Mouse (Mus musculus): Measurements from ENCODE around the gene Clip2. TPM values are rescaled to one million over a fixed set of nuclear protein-coding genes. Genes with fewer than 3 reads are reported as not detected.

The Clip2 gene
- polyA plus RNA-seq, 1 experiment = 14.2 TPM

GRCm38 (mm10) chr5:134521131-134521530 is 31.1 kb downstream of the Clip2 start:
- no peaks in the 10 kb centered on the region for H3K27me3 ChIP-seq (ENCODE audit: control insufficient read depth, insufficient read depth, insufficient read length)
- H3K79me2 ChIP-seq (ENCODE audit: control insufficient read depth, insufficient read depth) = no peaks in the 10 kb centered on the region
- no peaks in the 10 kb centered on the region for H3K36me3 ChIP-seq (ENCODE audit: control insufficient read depth, insufficient read depth)
- no peak for TF ChIP-seq E2F4 (IDR thresholded peaks at IDR 0.05; ENCODE audit: insufficient read depth)
- no peak for TF ChIP-seq TCF12 (IDR thresholded peaks at IDR 0.05; ENCODE audit: insufficient read depth, poor library complexity, severe bottlenecking)
- no peak for TF ChIP-seq MYOG (IDR thresholded peaks at IDR 0.05; ENCODE audit: control insufficient read depth in 1 of 3, insufficient read depth in 1 of 3, insufficient read length in 2 of 3, low read depth in 2 of 3)
- TF ChIP-seq USF1 (IDR thresholded peaks at IDR 0.05; ENCODE audit: low read depth) = no peak
- TF ChIP-seq CEBPB (IDR thresholded peaks at IDR 0.05; ENCODE audit: insufficient read depth, poor library complexity, severe bottlenecking) = no peak
- TF ChIP-seq SRF (IDR thresholded peaks at IDR 0.05; ENCODE audit: control insufficient read depth, insufficient read length, low read depth) = no peak
- no peak for TF ChIP-seq POLR2A (IDR thresholded peaks at IDR 0.05; ENCODE audit: insufficient read length, low read depth)
- no peak for TF ChIP-seq REST (IDR thresholded peaks at IDR 0.05; ENCODE audit: insufficient read depth, insufficient read length)
- TF ChIP-seq TCF3 (IDR thresholded peaks at IDR 0.05; ENCODE audit: insufficient read length, low read depth) = no peak
- no peak for TF ChIP-seq POLR2AphosphoS2 (IDR thresholded peaks at IDR 0.05; ENCODE audit: insufficient read length, low read depth)
- no peak for TF ChIP-seq MAX (IDR thresholded peaks at IDR 0.05; ENCODE audit: low read depth)
- no peak for TF ChIP-seq MYOD1 (IDR thresholded peaks at IDR 0.05; ENCODE audit: control insufficient read depth in 1 of 3, insufficient read length in 2 of 3, low read depth in 2 of 3)
- H3ac ChIP-seq (ENCODE audit: control insufficient read depth, insufficient read length) = no peak overlapping the region
- no peak overlapping the region for H3K4me2 ChIP-seq (ENCODE audit: low read depth)
- no peak overlapping the region for H3K4me3 ChIP-seq

GRCm38 (mm10) chr5:134520120-134520519 is 32.1 kb downstream of the Clip2 start:
- Histone ChIP-seq H3K79me2 (ENCODE audit: control insufficient read depth, insufficient read depth) (no peaks in the 10 kb centered on the region), H3ac (ENCODE audit: control insufficient read depth, insufficient read length) (no peak overlapping the region), H3K36me3 (ENCODE audit: control insufficient read depth, insufficient read depth) (no peaks in the 10 kb centered on the region), H3K4me2 (ENCODE audit: low read depth) (no peak overlapping the region), H3K4me3 (no peak overlapping the region), H3K27me3 (ENCODE audit: control insufficient read depth, insufficient read depth, insufficient read length) (no peaks in the 10 kb centered on the region)
- TF ChIP-seq MYOG (IDR thresholded peaks at IDR 0.05; ENCODE audit: control insufficient read depth in 1 of 3, insufficient read depth in 1 of 3, insufficient read length in 2 of 3, low read depth in 2 of 3) (no peak), POLR2A (IDR thresholded peaks at IDR 0.05; ENCODE audit: insufficient read length, low read depth) (no peak), POLR2AphosphoS2 (IDR thresholded peaks at IDR 0.05; ENCODE audit: insufficient read length, low read depth) (no peak), TCF12 (IDR thresholded peaks at IDR 0.05; ENCODE audit: insufficient read depth, poor library complexity, severe bottlenecking) (no peak), TCF3 (IDR thresholded peaks at IDR 0.05; ENCODE audit: insufficient read length, low read depth) (no peak), CEBPB (IDR thresholded peaks at IDR 0.05; ENCODE audit: insufficient read depth, poor library complexity, severe bottlenecking) (no peak), MAX (IDR thresholded peaks at IDR 0.05; ENCODE audit: low read depth) (no peak), MYOD1 (IDR thresholded peaks at IDR 0.05; ENCODE audit: control insufficient read depth in 1 of 3, insufficient read length in 2 of 3, low read depth in 2 of 3) (no peak), E2F4 (IDR thresholded peaks at IDR 0.05; ENCODE audit: insufficient read depth) (no peak), REST (IDR thresholded peaks at IDR 0.05; ENCODE audit: insufficient read depth, insufficient read length) (no peak), USF1 (IDR thresholded peaks at IDR 0.05; ENCODE audit: low read depth) (no peak), SRF (IDR thresholded peaks at IDR 0.05; ENCODE audit: control insufficient read depth, insufficient read length, low read depth) (no peak)

GRCm38 (mm10) chr5:134519471-134519870 is 32.8 kb downstream of the Clip2 start:
- TF ChIP-seq POLR2AphosphoS2 (IDR thresholded peaks at IDR 0.05; ENCODE audit: insufficient read length, low read depth) = no peak
- TF ChIP-seq MYOG (IDR thresholded peaks at IDR 0.05; ENCODE audit: control insufficient read depth in 1 of 3, insufficient read depth in 1 of 3, insufficient read length in 2 of 3, low read depth in 2 of 3) = no peak
- TF ChIP-seq MYOD1 (IDR thresholded peaks at IDR 0.05; ENCODE audit: control insufficient read depth in 1 of 3, insufficient read length in 2 of 3, low read depth in 2 of 3) = no peak
- no peak for TF ChIP-seq MAX (IDR thresholded peaks at IDR 0.05; ENCODE audit: low read depth)
- no peak for TF ChIP-seq POLR2A (IDR thresholded peaks at IDR 0.05; ENCODE audit: insufficient read length, low read depth)
- TF ChIP-seq TCF3 (IDR thresholded peaks at IDR 0.05; ENCODE audit: insufficient read length, low read depth) = no peak
- TF ChIP-seq E2F4 (IDR thresholded peaks at IDR 0.05; ENCODE audit: insufficient read depth) = no peak
- TF ChIP-seq TCF12 (IDR thresholded peaks at IDR 0.05; ENCODE audit: insufficient read depth, poor library complexity, severe bottlenecking) = no peak
- no peak for TF ChIP-seq REST (IDR thresholded peaks at IDR 0.05; ENCODE audit: insufficient read depth, insufficient read length)
- TF ChIP-seq USF1 (IDR thresholded peaks at IDR 0.05; ENCODE audit: low read depth) = no peak
- no peak for TF ChIP-seq CEBPB (IDR thresholded peaks at IDR 0.05; ENCODE audit: insufficient read depth, poor library complexity, severe bottlenecking)
- TF ChIP-seq SRF (IDR thresholded peaks at IDR 0.05; ENCODE audit: control insufficient read depth, insufficient read length, low read depth) = no peak
- Histone ChIP-seq H3ac (ENCODE audit: control insufficient read depth, insufficient read length) (no peak overlapping the region), H3K4me2 (ENCODE audit: low read depth) (no peak overlapping the region), H3K79me2 (ENCODE audit: control insufficient read depth, insufficient read depth) (no peaks in the 10 kb centered on the region), H3K36me3 (ENCODE audit: control insufficient read depth, insufficient read depth) (peaks cover 3% of the 10 kb centered on the region), H3K27me3 (ENCODE audit: control insufficient read depth, insufficient read depth, insufficient read length) (no peaks in the 10 kb centered on the region), H3K4me3 (no peak overlapping the region)

- Histone ChIP-seq H3K4me2 (ENCODE audit: low read depth) (no peak overlapping the region), H3K27me3 (ENCODE audit: control insufficient read depth, insufficient read depth, insufficient read length) (no peaks in the 10 kb centered on the region), H3K36me3 (ENCODE audit: control insufficient read depth, insufficient read depth) (peaks cover 4% of the 10 kb centered on the region), H3K79me2 (ENCODE audit: control insufficient read depth, insufficient read depth) (no peaks in the 10 kb centered on the region), H3ac (ENCODE audit: control insufficient read depth, insufficient read length) (no peak overlapping the region), H3K4me3 (no peak overlapping the region)
- no peak for TF ChIP-seq CEBPB (IDR thresholded peaks at IDR 0.05; ENCODE audit: insufficient read depth, poor library complexity, severe bottlenecking)
- TF ChIP-seq USF1 (IDR thresholded peaks at IDR 0.05; ENCODE audit: low read depth) = no peak
- no peak for TF ChIP-seq MYOG (IDR thresholded peaks at IDR 0.05; ENCODE audit: control insufficient read depth in 1 of 3, insufficient read depth in 1 of 3, insufficient read length in 2 of 3, low read depth in 2 of 3)
- no peak for TF ChIP-seq MAX (IDR thresholded peaks at IDR 0.05; ENCODE audit: low read depth)
- no peak for TF ChIP-seq REST (IDR thresholded peaks at IDR 0.05; ENCODE audit: insufficient read depth, insufficient read length)
- TF ChIP-seq POLR2AphosphoS2 (IDR thresholded peaks at IDR 0.05; ENCODE audit: insufficient read length, low read depth) = no peak
- TF ChIP-seq TCF3 (IDR thresholded peaks at IDR 0.05; ENCODE audit: insufficient read length, low read depth) = no peak
- TF ChIP-seq MYOD1 (IDR thresholded peaks at IDR 0.05; ENCODE audit: control insufficient read depth in 1 of 3, insufficient read length in 2 of 3, low read depth in 2 of 3) = no peak
- TF ChIP-seq TCF12 (IDR thresholded peaks at IDR 0.05; ENCODE audit: insufficient read depth, poor library complexity, severe bottlenecking) = no peak
- TF ChIP-seq SRF (IDR thresholded peaks at IDR 0.05; ENCODE audit: control insufficient read depth, insufficient read length, low read depth) = no peak
- no peak for TF ChIP-seq E2F4 (IDR thresholded peaks at IDR 0.05; ENCODE audit: insufficient read depth)
- no peak for TF ChIP-seq POLR2A (IDR thresholded peaks at IDR 0.05; ENCODE audit: insufficient read length, low read depth)
These were observed 40.1 kb downstream of the Clip2 start for GRCm38 (mm10) chr5:134512086-134512485.
